Mouse (Mus musculus) heart, postnatal 0 days (tissue): Measurements from ENCODE around the gene Tdrd9.

ENCODE experiments used
- CTCF ChIP-seq: IDR thresholded peaks from 2 replicates; pipeline ENCODE4 v1.5.1; 2016; ENCODE audit warnings: antibody characterized with exemption, control low read depth, low read depth
- EP300 ChIP-seq: IDR thresholded peaks from 2 replicates; pipeline ENCODE4 v1.6.1; 2016; ENCODE audit warnings: antibody characterized with exemption, low read depth

GRCm38 (mm10) chr12:112025457-112025856 is 54.1 kb downstream of the Tdrd9 start:
- no peak for TF ChIP-seq CTCF
- TF ChIP-seq EP300 = no peak
